Mouse (Mus musculus) kidney, adult 8-10 months (tissue): Measurements from ENCODE around the gene P2ry12.

Experiments used
- DNase-seq, 2 experiments: peaks; one replicate each; pipeline ENCODE4 v3.0.0; 2022

P2ry12 gene

DNA sequence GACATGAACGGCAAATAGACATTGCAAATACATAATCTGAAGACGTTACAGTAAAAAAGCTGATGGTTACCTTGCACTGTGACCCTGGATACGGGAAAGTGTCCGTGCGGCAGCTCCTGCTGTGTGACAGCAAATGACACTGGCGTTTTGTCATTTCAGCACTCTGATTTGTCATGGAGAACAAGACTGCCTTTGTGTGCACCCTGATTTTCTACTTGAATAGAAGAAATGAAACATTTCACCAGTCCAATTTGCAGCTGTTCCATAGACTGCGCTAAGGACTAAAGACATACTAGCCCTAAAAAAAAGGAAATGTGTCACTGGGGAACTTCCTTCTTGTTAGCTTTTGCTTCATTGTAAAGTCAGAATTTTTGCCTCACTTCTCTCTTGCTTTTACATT, at the start of gene P2ry12:
Gene P2ry12, minus strand, starts transcription at position 168 of the 400 bp plus-strand sequence.
- DNase-seq, result no peak

DNA sequence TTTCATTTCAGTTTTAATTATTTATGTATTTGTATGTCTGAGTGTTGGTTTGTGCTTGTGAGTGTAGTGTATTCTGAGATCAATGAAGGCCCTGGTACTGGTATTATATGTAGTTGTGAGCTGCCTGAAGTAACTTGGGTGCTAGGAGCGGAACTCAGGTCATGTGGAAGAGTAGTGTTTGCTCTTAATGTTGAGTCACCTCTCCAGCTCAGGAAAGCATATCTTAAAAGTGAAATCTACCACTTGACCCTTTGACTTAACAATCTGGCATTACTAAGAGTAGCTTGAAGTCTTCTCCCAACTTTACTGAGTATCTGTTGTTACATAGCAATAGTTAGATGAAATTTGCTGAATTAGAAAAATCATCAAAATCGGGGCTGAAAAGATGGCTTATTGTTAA, 42.8 kb upstream of the P2ry12 start:
- DNase-seq, result no peak

DNA sequence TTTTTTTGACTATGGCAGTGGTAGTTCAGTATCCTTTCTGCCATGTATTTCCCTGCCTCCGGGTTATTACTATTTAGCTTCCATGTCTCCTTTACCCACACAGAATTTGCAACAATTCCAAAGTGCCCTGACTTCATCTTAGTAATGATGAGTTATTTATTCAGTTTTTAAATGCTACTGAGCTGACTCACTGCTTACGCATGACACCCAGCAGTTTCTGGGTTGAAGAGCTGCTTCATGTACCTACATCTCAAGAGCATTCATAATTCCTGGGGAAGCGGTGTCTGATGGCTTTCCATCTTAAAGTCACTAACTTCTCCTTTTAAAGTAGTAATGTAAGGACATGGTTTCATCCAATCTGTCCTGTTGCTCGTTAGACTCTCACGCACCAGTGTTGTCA, 42.3 kb upstream of the P2ry12 start:
- DNase-seq, result no peak

DNA sequence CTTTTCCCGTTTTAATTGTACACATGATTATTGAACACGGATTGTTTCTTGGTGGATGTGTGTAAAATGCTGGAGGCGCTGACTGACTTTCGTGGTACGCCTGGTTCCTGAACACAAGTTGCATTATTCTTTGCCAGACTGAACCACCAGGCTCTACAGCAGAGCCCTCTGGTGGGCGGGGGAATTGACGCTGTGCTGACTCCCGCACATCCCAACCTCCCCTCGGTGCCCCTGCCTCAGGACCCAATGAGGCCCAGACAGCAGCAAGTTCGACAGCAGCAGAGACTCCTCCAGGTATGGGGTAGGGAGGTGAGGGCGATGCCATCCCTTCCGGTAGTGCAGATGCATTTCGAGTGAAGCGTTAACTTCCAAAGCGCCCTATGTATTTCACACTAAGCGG, 35.0 kb upstream of the P2ry12 start:
- DNase-seq, result no peak

DNA sequence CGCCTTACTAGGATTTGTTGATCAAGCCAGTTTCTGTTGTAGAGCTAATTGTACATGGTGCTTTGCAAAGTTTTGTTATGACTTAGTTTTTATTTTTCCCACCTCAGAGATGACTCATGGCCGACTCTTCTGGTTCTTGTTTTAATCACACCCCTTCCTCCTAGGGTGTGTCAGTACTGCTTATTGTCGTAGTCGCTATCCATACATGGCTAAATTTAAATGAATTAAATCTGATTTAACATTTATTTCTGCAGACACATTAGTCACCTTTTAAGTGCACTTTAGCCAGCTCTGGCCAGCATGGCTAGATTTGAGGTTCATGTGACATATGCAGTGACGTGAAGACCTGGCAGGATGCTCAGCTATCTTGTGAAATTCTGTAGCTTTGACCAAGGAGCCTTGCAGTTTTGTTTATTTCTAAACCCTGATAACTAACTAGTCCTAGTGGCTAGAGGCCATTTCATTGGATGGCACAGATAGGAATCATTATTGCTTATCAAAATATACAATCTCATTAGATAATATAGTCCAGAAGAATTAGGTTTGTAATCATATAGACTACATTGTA, 34.0 kb upstream of the P2ry12 start:
- no peak for DNase-seq

DNA sequence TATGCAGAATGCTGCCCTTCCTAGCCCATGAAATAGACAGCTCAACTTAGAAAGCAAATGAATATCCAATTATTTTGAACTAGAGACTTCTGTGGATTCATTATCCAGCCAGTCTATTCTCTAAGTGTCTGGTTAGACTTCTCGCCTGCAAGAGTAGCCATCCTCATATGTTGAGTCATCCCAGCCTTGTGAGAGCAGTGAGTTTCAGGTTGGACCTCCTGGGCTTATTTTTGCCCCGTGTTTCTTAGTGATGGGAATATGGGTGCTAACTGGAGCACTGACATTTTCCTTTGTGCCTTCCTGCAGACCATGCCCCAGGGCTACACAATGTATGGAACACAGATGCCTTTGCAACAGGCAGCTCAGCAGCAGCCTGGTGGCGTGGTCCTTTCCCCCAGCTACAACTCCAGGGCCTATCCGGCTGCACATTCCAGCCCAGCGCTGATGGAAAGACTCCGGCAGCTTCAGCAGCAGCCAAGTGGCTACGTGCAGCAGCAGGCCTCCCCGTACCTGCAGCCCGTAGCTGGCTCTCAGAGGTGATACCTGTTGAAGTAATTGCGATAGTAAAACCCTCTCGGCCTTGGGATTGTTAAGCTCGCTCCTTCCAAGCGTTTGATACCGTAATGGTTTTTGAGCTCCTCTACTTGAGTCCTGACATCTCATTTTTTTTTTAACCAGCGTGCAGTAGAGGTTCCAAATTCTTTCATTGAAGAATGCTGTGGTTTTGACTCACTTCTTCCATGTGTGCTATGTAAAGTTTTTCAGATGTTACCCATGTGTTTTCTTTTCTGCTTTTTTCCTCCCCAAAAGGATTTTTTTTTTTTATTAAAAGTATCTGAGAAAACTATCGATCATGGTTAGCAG, 33.3 kb upstream of the P2ry12 start:
- DNase-seq, result no peak

DNA sequence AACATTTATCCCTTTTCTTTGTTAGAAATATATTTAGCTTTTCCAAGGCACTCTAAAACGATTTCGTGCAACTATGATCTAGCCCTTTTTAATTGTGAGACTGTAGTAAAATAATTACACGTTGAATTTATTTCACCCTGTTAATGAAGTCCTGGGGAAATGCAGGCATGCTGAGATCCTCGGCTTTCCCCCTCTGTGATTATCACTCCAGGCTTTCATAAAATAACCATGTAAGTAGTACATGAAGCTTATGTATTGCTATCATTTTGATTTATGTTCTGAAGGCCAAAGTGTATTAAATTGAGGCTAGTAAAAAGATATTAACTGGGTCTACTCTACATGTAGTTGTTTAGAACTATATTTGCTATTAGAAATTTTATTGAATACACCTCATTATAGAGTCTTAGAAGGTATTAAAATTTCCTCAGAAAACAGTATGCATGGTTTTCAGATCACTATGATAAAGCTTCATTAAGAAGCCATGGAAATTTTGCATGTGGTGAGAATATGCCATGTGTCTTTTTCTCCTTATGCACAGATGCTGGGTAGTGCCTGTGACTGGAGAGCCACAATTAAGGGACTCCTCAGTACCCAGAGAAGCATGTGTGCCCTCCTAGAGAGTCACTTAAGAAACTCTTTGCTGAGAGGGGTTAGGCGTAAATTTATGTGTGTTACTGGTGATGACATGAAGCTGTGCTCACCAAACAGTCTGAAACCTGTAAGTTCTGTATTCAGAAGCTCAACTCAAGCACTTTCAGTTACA, 30.9 kb upstream of the P2ry12 start:
- no peak for DNase-seq

DNA sequence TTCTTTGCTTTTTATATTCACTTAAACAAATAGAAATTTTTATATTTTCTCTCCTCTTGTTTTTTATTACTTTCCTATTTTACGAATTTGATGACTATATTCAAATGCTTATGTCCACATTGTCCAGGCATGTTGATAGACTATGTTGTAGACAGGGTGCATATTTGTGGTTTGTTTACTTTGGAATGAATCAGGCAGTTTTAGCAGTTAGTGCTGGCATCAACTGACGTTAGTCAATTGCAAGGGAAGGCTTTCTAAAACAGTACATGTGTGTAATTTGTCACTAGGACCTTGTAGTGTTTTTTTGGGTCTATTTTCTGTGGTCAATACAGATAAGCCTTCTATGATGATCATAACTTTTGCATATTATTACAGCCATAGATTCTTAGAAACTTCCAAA, 27.9 kb upstream of the P2ry12 start:
- no peak for DNase-seq

DNA sequence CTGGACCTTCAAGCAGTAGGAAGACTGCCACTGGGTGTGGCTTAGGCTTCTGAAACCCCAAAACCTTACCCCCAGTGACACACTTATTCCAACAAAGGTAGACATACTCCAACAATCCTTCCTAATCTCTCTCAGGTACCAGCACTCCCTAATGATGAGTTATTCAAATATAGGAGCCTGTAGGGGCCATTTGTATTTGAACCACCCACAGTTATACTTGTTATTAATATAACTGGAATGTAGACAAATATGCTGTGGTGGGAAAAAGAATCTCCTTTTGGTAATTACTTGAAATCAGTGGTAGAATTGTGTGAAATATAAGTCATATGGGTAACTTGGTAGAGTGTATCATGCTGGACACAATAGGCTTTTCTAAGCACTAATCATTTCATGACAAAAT, 15.9 kb upstream of the P2ry12 start:
- no peak for DNase-seq

DNA sequence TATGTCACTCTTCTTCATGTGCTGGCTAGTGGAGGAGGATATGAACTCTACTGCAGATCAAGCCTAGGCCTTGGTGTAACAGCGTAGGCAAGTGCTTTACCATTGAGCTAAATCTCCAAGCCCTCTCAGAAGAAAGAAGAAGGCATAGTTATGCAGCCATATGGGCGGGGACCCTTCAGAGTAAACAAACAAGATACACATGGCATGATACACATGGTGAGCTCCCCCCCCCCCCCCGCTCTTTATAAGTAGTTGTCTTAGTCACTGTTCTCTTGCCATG, 15.5 kb upstream of the P2ry12 start:
- DNase-seq, result no peak

DNA sequence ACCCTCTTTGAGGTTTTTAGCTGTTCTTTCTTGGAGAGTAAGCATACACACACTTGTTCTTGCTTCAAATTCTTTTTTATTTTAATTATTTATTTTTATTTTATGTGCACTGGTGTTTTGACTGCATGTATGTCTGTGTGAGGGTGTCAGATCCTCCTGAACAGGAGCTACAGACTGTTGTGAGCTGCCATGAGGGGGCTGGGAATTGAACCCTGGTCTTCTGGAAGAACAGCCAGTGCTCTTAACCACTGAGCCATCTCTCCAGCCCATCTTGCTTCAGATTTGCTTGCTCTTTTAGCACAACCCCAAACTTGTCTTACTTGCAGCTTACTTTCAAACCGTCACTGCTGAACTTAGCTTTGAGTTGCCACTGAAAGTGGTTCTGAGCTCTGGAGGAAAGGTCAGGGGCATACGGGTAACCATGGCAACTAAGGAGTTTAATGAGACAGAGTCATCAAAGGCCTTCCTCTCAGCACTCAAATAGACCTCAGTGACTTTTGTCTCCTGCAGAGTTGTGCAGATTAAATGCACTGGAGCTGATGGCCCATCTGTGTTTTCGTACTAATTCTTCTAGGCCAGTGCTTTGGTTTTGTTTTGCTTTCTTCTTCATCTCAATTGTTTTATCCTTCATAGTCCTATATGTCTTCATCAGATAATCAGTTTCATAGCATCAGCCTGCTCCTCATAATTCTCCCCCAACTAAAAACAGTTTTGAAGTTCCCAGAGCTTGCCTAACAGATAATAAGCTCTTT, 15.0 kb upstream of the P2ry12 start:
- DNase-seq, result no peak

DNA sequence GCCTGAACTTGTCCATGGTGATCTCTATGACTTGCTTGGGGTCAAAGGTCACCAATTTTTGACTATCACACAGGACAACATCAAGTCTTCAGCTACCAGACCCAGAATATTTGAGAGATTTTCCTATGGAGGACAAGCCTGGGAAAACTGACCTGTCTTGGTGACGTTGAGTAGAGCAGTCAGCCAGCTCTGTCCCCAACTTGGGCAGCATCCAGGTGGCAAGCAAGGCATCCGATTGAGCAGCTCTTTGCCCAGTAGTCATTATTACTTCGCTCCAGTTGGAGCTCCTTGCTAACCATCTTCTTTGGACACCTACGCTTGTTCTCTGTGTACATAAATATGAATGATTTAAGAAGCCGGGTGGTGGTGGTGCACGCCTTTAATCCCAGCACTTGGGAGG, 8.1 kb upstream of the P2ry12 start:
- DNase-seq, result no peak

DNA sequence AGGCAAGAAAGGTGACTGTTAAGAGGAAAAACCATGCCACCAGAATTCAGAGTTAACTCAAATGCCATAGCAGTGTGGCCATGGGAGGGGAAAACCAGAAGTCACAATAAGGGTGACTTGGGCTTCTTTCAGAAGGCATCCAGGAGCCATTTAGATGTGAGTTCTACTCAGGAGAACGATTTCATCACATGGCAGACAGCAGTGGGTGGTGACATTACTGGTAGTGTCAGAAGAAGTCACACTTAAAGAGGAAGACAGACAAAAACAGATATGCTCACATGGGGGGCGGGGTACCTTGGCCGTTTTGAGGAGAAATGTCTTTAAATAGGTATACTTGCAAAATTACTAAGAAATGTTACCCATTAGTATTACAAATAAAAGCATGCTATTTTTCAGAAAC, 1.3 kb upstream of the P2ry12 start:
- no peak for DNase-seq

DNA sequence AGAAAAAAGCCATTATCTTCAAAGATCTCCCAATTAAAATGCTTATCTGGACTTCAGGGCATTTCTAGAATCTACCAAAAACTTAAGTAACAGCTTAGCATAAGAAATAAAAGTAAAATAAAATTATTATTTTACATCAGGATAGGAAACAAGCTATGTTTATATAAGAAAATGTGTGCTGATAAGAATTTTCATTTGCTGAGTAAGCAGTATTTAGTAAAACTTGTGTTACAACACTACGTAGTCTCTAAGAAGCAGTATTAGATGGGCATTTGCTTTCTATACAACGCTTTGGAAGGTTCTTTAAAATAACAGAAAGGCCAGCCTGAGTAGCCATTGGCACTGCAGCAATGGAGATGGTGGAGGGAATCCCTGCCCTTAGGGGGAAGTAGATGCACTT, 746 bp upstream of the P2ry12 start:
- no peak for DNase-seq

DNA sequence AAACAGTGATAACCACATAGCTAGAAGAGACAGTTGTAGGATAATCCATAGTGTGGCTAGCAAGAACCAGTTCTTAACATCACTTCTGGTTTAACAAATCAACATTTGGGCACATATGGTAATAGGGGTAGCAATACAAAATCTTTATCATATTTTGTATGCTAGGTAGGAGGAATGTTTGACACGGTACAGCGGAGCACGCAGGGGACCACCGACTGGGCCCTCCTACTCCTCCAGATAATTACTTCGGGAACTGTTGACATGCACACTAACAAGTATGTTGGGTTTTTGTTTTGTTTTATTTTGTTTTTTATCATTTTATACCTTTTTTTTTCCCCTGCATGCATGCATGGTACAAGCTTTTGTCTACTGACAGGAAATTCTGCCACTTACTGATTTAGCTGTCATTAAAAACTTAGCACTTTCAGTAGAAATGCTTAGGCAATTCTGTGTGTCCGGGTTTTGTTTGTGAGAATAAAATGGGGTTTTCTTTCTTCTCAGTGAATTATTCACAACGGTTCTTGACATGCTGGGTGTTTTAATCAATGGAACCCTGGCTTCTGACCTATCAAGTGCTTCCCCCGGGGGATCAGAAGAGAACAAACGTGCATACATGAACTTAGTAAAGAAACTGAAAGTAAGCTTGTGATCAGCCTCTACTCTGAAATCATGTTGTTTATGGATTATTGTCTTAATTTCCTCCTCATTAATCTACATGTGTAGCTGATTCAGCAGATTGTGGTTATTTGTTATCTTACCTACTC, 780 bp downstream of the P2ry12 start:
- DNase-seq, result no peak

DNA sequence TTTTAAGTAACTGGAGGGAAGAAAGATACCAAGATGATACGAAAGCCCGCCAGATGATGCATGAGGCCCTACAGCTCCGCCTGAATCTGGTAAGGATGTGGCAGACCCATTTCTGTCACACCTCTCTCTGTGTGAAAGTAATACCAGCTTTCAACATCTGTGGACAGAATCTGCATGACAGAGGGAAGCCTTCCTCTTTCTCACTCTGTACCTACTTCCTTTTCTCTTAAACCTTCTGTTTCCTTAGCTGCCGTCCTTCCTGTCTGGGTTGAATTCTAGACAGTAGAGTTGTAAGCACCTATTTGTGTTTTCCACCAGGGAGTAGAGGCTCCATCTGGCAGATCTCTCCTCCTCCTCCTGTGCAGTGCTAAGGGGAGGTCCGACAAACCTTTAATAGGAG, 1.9 kb downstream of the P2ry12 start:
- no peak for DNase-seq

DNA sequence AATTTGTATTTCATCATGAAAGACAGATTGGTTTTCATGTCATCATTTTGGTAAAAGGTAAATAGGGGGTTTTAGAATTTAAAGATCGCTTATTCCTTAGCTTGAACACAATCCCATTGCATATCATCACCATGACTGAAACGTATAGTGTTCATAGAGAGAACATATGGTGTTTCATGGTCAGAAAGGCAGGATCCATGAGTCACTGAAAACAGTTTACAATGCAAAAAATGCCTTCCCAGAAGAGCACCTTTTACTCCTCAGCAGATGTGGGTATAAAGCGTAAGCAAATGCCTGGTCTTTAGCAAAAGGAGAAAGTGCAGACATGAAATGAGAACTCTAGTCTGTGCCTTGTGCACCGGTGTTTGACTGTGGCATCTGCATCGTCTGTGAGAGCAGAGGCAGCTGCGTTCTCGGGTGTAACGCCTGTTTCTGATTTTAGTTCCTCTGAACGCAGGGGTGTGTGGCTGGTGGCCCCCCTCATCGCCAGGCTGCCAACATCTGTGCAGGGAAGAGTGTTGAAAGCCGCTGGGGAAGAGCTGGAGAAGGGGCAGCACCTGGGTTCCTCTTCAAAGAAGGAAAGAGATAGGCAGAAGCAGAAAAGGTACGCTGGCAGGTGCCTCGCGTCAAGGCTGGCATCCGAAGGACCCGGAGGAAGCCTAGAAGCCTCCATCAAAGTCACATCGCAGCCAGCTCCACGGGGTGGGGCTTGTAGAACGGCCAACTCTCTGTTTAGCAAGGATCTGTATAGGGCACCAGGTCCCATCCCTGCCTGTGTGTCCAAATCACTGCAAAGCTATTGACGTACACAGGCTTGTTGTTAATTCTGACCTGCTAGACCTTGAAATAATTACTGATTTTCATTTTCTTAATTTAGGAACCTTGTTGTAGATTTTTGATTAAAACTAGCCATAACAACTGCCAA, 4.7 kb downstream of the P2ry12 start:
- no peak for DNase-seq

DNA sequence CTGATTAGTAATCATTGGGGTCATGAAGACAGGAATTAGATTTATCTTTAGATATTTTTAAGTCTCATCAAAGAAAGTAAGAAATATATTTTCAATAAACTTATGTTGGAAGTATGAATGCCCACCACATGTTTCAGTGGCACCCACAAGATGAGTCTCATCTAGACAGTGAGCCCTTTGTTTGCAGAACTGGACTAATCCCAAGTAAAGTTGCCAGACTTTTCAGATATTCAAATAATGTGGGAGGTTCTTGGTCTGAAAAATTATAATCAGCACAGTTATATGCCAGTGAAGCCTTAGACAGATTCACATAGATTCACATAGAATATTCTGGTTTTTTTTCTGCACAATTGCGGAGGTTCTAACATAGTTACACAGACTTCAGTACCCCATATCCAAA, 12.2 kb downstream of the P2ry12 start:
- no peak for DNase-seq

DNA sequence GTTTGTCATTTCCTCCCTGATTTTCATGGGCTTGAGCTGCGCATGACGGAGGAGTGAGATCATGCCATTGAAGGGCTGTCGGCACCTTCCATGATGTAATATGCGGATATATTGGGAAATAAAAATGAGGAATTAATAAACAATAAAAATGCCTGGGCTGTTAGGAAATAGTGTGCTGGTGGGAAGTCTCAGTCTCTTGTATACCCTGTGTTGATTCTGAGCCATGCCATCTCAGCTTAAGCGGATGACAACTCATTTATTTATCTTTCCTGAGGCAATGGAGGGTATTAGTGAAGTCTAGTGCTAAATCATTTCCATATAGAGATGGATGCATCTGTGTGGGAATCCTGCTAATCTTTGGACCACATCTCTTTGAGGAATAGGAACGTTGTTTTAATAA, 14.6 kb downstream of the P2ry12 start:
- no peak for DNase-seq

DNA sequence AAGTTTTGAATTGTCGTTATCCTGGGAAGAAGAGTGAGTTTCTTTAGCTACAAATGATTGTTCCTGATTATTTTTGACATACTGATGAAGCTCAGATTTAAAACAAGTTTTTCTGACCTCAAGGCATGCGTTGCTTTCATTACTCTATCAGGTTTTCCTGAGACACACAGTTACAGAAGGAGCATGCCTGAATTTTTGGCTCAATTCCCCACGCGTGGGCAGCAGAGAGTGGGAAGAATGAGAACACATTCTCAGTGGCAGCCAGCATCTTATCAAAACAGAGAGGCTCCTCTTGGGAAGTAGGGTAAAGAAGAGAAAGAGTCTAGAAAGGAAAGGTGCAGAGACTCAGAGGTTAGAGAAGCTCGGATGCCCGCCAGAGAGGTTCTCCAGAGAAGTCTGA, 19.3 kb downstream of the P2ry12 start:
- no peak for DNase-seq

DNA sequence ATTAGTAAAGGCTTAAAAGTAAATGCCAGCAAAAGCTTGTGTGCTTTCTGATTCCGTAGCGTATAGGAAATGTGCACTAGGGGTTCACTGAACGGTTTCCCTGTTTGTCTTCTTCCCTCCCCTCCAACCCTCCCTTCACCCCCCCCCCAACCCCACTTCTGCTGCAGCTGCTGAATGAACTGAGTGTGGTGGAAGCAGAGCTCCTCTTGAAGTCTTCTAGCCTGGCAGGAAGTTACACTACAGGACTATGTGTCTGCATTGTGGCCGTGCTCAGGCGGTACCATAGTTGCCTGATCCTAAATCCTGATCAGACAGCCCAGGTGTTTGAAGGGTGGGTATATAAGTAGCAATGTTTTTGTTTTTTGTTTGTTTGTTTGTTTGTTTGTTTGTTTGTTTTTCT, 27.8 kb downstream of the P2ry12 start:
- no peak for DNase-seq

DNA sequence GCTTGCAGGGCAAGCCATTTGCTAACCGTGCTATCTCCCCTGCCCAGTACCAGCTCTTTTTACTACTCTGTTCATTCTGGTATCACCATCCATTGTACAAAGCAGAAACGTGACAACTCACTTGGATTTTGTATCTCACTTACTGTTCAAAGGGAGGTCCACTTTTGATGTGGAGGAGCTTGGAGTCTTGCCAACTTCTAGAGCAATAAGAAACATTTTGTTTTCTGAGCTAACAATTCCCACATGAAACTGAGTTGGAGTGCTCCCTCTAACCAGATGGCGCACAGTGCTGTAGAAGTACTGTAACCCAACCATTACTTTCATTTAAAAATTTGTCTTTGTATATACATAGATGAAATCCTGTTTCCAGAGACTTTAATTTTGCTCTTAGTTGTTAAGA, 31.8 kb downstream of the P2ry12 start:
- DNase-seq, result no peak
